Mouse (Mus musculus): ENCODE data around the gene Magea6.
"Not testable (repeated sequence)": the region's sequence is repeated elsewhere in the genome, so short reads cannot be mapped to it uniquely, and the experiment has no call there.

The Magea6 gene

DNA sequence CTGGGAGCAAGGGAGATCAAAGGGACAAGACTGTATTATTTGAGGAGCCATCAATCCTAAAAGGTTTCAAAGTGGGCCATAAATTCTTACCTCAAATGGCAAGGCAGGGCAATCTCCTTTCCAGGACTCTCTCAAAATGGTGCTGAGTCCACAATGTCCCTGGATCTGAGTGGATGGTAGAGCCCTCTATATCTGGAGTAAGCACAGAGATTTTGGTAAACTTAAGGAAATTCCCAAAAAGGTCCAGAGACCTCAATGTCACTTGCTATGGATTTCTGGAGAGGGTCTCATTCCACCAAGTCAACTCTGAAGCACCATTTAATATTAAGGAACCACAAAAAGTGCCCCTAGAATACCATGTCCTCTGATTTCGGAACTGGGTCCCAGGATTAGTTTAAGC lies at the start of gene Magea6:
Gene Magea6 (minus strand): TSS at position 101 of the 400 bp plus-strand sequence.
- not testable (repeated sequence) for DNase-seq (ENCODE audit: extremely low read depth, low read depth, low spot score)

DNA sequence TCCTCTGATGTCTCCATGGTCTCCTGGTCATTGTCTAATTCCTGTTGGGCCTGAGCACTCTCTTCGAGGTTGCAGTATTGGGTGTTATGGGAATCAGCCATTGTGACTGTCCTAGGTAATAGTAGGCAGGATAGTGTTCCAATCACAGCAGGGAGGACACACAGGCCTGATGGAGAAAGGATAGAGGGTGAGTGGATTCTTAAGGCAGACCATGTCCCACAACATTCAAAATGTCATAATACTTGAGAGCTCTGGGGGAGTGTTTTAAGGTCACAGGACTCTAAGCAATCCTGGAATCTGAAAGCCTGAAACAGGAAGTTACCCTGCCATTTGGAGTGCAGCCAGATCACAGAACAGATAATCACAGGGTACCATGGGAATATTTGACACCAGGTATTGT lies 13.6 kb upstream of the Magea6 start, which contains the start of gene Magea3:
Gene Magea3 (minus strand): TSS at position 101 of the 400 bp plus-strand sequence.
- not testable (repeated sequence) for DNase-seq (ENCODE audit: extremely low read depth, low read depth, low spot score)

DNA sequence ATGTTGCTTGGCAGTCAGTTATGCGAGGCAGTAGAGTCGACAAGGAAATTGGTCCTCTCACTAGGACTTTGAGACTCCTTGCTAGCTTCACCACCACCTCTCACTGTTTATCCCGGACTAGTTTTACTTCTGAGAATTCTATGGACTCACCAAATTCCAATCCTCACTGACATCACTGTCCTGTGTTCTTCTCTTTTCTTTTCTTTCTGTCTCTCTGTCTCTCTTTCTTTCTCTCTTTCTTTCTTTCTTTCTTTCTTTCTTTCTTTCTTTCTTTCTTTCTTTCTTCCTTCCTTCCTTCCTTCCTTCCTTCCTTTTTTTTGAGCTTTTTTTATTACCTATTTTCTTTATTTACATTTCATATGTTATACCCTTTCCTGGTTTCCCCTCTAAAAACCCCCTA lies 45.6 kb downstream of the Magea6 start, which contains the start of gene Cldn34b1:
Gene Cldn34b1 (minus strand): TSS at position 101 of the 400 bp plus-strand sequence.
- DNase-seq (ENCODE audit: extremely low read depth, low read depth, low spot score): not testable (repeated sequence)

Measured in fat pad, adult 2 months (tissue).